Mouse (Mus musculus): Measurements from ENCODE around the gene Arhgap23. TPM values are rescaled to one million over a fixed set of nuclear protein-coding genes. Genes with fewer than 3 reads are reported as not detected.

Gene Arhgap23
- polyA plus RNA-seq, 1 experiment from 2014 or later = 7.8 TPM

DNA sequence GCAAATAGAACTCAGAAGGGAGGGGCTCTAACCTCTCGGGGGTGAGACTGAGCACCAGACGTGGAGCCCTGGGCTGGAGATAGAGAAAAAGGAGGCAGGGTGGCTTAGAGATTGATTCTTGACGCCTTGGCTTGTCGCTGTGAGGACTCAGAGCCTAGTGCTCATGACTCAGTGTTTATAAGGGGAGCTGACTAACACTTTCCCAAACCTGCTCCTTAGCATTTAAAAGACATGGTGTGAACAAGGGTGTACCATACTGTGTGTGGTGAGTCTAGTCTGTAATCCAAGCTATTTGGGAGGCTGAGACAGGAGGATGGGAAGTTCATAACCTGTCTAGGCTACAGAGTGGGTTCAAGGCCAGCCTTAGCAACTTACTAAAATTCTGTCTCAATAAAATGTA, 41.8 kb downstream of the Arhgap23 start:
- ATAC-seq (ENCODE audit: low FRiP score, low TSS enrichment) (no peak), DNase-seq (no peak)
- peaks cover 87% of the 10 kb centered on the region for H3K36me3 ChIP-seq (ENCODE audit: control insufficient read depth, insufficient read depth, low read length)
- 78% methylated on average over 4 of the region's 4 CpGs for WGBS
- H3K4me2 ChIP-seq (ENCODE audit: low read length) = no peak overlapping the region
- H3K4me1 ChIP-seq (ENCODE audit: control insufficient read depth, insufficient read depth, low read length) = peaks cover 12% of the 10 kb centered on the region
- H3K27me3 ChIP-seq (ENCODE audit: control insufficient read depth, insufficient read depth, low read length) = no peaks in the 10 kb centered on the region
- H3K9me3 ChIP-seq (ENCODE audit: control insufficient read depth, low read length) = no peaks in the 10 kb centered on the region
- H3K4me3 ChIP-seq (replicated peaks; ENCODE audit: low read depth, low read length) = no peak overlapping the region
- H3K9ac ChIP-seq (replicated peaks; ENCODE audit: low read length) = no peak overlapping the region
- H3K27ac ChIP-seq (replicated peaks; ENCODE audit: low read depth, low read length) = no peak overlapping the region

DNA sequence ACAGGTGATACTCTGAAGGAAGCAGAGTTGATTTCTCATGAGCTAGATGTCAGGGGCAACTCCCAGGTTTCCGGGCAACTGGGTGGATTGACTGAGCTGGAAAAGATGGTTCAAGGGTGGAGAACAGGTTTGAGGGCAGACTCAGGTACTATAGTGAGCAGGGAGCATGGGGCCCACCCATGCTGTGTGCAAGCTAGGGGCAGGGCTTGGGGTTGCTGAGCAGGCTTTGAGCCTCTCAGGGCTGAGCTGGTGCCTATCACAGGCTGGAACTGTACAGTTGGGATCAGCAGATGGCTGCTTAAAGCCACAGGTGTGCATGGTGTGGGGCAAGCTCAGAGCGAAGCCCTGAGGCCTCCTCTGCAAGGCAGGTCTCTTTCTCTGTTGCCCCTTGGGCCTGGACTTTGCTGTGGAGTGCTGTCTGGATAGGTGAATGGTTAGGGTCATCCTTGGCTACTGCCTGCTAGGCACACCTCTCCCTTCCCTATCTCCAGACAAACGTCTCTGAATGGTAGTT, 46.0 kb downstream of the Arhgap23 start:
- ATAC-seq (ENCODE audit: low FRiP score, low TSS enrichment) (no peak), DNase-seq (no peak)
- whole genome bisulfite sequencing = 91% methylated on average over 3 of the region's 3 CpGs
- peaks cover 88% of the 10 kb centered on the region for H3K36me3 ChIP-seq (ENCODE audit: control insufficient read depth, insufficient read depth, low read length)
- no peak overlapping the region for H3K27ac ChIP-seq (replicated peaks; ENCODE audit: low read depth, low read length)
- H3K4me2 ChIP-seq (ENCODE audit: low read length) = no peak overlapping the region
- no peaks in the 10 kb centered on the region for H3K27me3 ChIP-seq (ENCODE audit: control insufficient read depth, insufficient read depth, low read length)
- H3K9me3 ChIP-seq (ENCODE audit: control insufficient read depth, low read length) = no peaks in the 10 kb centered on the region
- no peak overlapping the region for H3K9ac ChIP-seq (replicated peaks; ENCODE audit: low read length)
- no peak overlapping the region for H3K4me3 ChIP-seq (replicated peaks; ENCODE audit: low read depth, low read length)
- no peaks in the 10 kb centered on the region for H3K4me1 ChIP-seq (ENCODE audit: control insufficient read depth, insufficient read depth, low read length)

DNA sequence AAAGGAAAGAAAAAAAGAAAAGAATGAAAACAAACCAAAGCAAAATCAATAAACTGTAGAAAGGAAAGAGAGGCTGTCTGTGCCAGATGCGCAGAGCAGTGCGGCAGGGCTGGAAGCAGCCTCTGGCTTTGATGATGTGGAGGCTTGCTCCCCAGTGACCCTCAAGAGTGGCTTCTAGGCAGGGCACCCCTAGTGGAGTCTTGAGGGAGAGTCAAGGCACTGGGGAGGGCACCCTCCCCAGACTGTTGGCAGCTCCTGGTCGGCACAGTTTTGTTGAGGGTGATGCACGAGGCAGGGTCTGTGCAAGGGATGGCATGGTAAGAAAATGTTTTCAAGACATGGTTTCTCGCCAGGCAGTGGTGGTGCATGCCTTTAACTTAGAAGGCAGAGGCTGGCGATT, 47.2 kb downstream of the Arhgap23 start:
- Histone ChIP-seq H3K27ac (replicated peaks; ENCODE audit: low read depth, low read length) (no peak overlapping the region), H3K27me3 (ENCODE audit: control insufficient read depth, insufficient read depth, low read length) (no peaks in the 10 kb centered on the region), H3K4me2 (ENCODE audit: low read length) (no peak overlapping the region), H3K4me1 (ENCODE audit: control insufficient read depth, insufficient read depth, low read length) (no peaks in the 10 kb centered on the region), H3K4me3 (replicated peaks; ENCODE audit: low read depth, low read length) (no peak overlapping the region), H3K9me3 (ENCODE audit: control insufficient read depth, low read length) (no peaks in the 10 kb centered on the region), H3K9ac (replicated peaks; ENCODE audit: low read length) (no peak overlapping the region), H3K36me3 (ENCODE audit: control insufficient read depth, insufficient read depth, low read length) (peaks cover 88% of the 10 kb centered on the region)
- WGBS = 89% methylated on average over 6 of the region's 6 CpGs
- no peak for DNase-seq
- no peak for ATAC-seq (ENCODE audit: low FRiP score, low TSS enrichment)

DNA sequence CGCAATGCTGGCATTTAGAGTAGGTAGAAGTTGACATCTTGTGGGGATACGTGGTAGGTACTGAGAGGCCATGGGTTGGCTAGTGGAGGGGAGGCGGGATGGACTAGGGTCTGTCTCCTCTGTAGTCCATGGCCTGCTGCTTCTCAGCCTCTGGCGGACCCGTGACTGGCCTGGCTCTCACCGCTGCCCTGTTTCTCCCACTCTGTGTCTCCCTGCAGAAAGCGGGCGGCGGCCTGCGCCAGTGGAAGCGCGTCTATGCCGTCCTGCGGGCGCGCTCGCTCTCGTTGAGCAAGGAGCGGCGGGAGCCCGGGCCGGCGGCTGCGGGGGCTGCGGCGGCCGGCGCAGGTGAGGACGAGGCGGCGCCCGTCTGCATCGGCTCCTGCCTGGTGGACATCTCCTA, 47.8 kb downstream of the Arhgap23 start:
- ATAC-seq (ENCODE audit: low FRiP score, low TSS enrichment) (no peak), DNase-seq (peak; percentile 10)
- WGBS = 27% methylated on average over 33 of the region's 33 CpGs
- Histone ChIP-seq H3K9ac (replicated peaks; ENCODE audit: low read length) (no peak overlapping the region), H3K36me3 (ENCODE audit: control insufficient read depth, insufficient read depth, low read length) (peaks cover 81% of the 10 kb centered on the region), H3K4me3 (replicated peaks; ENCODE audit: low read depth, low read length) (no peak overlapping the region), H3K9me3 (ENCODE audit: control insufficient read depth, low read length) (no peaks in the 10 kb centered on the region), H3K4me1 (ENCODE audit: control insufficient read depth, insufficient read depth, low read length) (no peaks in the 10 kb centered on the region), H3K27me3 (ENCODE audit: control insufficient read depth, insufficient read depth, low read length) (no peaks in the 10 kb centered on the region), H3K4me2 (ENCODE audit: low read length) (no peak overlapping the region), H3K27ac (replicated peaks; ENCODE audit: low read depth, low read length) (no peak overlapping the region)

DNA sequence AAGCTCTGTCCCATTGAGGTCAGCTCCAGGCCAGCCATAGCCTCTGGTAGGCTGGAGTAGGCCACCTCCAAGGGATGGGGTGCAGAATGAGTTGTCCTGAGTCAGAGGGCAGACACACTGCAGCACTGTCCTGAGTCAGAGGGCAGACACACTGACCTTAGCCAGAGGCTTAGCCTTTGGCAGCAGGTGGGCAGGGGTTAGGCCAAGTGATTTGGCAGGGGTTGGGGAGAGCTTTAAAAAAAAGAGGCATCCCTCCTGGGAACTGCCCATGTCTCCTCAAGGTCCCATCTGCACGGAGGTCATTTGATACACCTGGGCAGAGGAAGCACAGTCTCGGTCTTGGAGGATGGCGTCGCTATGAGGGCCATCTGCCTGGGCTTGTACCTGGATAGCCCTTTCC, 48.7 kb downstream of the Arhgap23 start:
- Histone ChIP-seq H3K36me3 (ENCODE audit: control insufficient read depth, insufficient read depth, low read length) (peaks cover 83% of the 10 kb centered on the region), H3K9me3 (ENCODE audit: control insufficient read depth, low read length) (no peaks in the 10 kb centered on the region), H3K9ac (replicated peaks; ENCODE audit: low read length) (no peak overlapping the region), H3K4me2 (ENCODE audit: low read length) (no peak overlapping the region), H3K4me1 (ENCODE audit: control insufficient read depth, insufficient read depth, low read length) (no peaks in the 10 kb centered on the region), H3K27ac (replicated peaks; ENCODE audit: low read depth, low read length) (no peak overlapping the region), H3K4me3 (replicated peaks; ENCODE audit: low read depth, low read length) (no peak overlapping the region), H3K27me3 (ENCODE audit: control insufficient read depth, insufficient read depth, low read length) (no peaks in the 10 kb centered on the region)
- DNase-seq (no peak), ATAC-seq (ENCODE audit: low FRiP score, low TSS enrichment) (no peak)
- WGBS = 86% methylated on average over 4 of the region's 4 CpGs

DNA sequence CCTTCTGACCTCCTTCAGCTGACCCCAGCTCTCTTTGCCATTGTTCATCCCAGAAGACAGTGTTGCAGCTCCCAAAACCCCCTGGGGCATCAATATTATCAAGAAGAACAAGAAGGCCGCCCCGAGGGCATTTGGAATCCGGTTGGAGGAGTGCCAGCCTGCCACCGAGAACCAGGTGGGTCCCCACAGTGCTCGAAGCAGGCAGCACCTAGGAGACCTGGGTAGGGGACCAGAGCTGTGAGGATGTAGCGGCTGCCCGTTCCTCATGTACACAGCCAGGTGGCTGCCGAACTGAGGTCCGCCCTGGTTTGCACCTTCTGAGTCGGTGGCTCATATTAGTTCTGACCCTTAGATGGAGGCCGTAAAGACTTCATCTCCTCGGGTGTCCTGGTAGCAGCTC, 50.6 kb downstream of the Arhgap23 start:
- H3K36me3 ChIP-seq (ENCODE audit: control insufficient read depth, insufficient read depth, low read length) = peaks cover 83% of the 10 kb centered on the region
- no peak overlapping the region for H3K4me3 ChIP-seq (replicated peaks; ENCODE audit: low read depth, low read length)
- H3K4me1 ChIP-seq (ENCODE audit: control insufficient read depth, insufficient read depth, low read length) = no peaks in the 10 kb centered on the region
- H3K4me2 ChIP-seq (ENCODE audit: low read length) = no peak overlapping the region
- H3K27me3 ChIP-seq (ENCODE audit: control insufficient read depth, insufficient read depth, low read length) = no peaks in the 10 kb centered on the region
- no peaks in the 10 kb centered on the region for H3K9me3 ChIP-seq (ENCODE audit: control insufficient read depth, low read length)
- DNase-seq = no peak
- no peak overlapping the region for H3K27ac ChIP-seq (replicated peaks; ENCODE audit: low read depth, low read length)
- WGBS = 78% methylated on average over 12 of the region's 12 CpGs
- H3K9ac ChIP-seq (replicated peaks; ENCODE audit: low read length) = no peak overlapping the region
- ATAC-seq (ENCODE audit: low FRiP score, low TSS enrichment) = no peak

DNA sequence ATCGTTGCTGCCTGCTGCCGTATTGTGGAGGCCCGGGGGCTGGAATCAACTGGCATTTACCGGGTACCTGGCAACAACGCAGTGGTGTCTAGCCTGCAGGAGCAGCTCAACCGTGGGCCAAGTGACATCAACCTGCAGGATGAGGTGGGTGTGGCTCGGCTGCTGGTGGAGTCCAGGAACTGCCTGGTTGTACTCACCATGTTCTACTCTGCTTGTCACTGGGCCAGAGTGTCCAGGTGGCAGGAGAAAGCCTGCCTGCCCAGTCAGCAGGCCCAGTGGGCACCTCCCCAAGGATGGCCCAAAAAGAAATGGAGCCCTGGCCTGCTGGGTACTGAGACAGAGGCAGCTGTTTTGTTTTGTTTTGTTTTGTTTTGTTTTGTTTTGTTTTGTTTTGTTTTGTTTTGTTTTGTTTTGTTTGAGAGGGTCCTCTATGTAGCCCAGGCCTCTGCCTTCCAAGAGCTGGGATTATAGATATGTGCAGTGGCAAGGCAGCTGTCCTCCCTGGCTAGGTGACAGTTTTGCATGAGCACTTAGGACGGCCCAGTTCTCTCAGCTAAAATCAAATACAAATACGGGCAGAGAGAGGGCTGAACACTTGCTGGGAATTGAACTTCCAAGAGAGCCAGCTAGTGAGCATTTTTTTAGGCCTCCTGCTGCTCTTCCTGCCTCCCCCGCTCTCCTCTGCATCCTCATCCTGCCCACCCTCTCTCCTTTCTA, 51.3 kb downstream of the Arhgap23 start:
- WGBS = 80% methylated on average over 10 of the region's 10 CpGs
- Histone ChIP-seq H3K27ac (replicated peaks; ENCODE audit: low read depth, low read length) (no peak overlapping the region), H3K9me3 (ENCODE audit: control insufficient read depth, low read length) (no peaks in the 10 kb centered on the region), H3K9ac (replicated peaks; ENCODE audit: low read length) (0 out of 2 replicates have a peak overlapping the region, but pooled peaks have one; percentile 20), H3K4me2 (ENCODE audit: low read length) (no peak overlapping the region), H3K36me3 (ENCODE audit: control insufficient read depth, insufficient read depth, low read length) (peaks cover 83% of the 10 kb centered on the region), H3K4me3 (replicated peaks; ENCODE audit: low read depth, low read length) (no peak overlapping the region), H3K4me1 (ENCODE audit: control insufficient read depth, insufficient read depth, low read length) (no peaks in the 10 kb centered on the region), H3K27me3 (ENCODE audit: control insufficient read depth, insufficient read depth, low read length) (no peaks in the 10 kb centered on the region)
- ATAC-seq (ENCODE audit: low FRiP score, low TSS enrichment) = no peak
- DNase-seq = no peak

DNA sequence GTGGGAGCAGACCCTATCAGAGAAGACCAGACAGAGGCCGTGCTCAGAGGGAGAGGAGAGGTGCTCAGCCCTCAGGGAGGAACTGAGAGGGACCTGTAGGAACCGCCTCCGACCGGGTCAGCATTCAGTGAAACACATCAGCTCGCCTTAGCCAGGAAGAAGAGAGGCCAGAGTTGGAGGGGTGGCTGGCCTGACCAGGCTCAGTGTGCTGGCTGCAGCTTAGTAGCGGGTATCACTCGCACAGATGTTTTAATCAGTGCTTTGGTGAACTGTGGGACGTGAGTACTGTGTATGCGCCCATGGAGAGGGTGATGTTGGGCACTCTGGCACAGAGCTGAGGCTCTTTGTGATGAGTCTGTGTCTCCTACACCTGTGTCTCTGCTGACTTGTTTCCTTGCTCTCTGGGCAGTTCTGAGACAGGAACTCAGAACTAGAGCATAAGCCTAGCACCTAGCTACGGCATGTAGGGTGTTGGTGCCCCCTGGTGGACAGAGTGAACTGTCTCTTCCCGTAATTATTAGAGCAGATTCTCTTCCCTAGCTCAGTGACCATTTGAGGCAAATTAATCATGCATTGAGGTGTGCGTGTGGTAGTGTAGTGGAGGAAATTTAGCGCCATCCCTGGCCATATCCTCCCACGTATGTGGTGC, 53.4 kb downstream of the Arhgap23 start:
- DNase-seq (peak; percentile 96), ATAC-seq (ENCODE audit: low FRiP score, low TSS enrichment) (no peak; the same call in 1 of the 2 replicates)
- Histone ChIP-seq H3K4me1 (ENCODE audit: control insufficient read depth, insufficient read depth, low read length) (no peaks in the 10 kb centered on the region), H3K9ac (replicated peaks; ENCODE audit: low read length) (no peak overlapping the region), H3K27me3 (ENCODE audit: control insufficient read depth, insufficient read depth, low read length) (no peaks in the 10 kb centered on the region), H3K27ac (replicated peaks; ENCODE audit: low read depth, low read length) (no peak overlapping the region), H3K4me3 (replicated peaks; ENCODE audit: low read depth, low read length) (no peak overlapping the region), H3K9me3 (ENCODE audit: control insufficient read depth, low read length) (no peaks in the 10 kb centered on the region), H3K4me2 (ENCODE audit: low read length) (no peak overlapping the region), H3K36me3 (ENCODE audit: control insufficient read depth, insufficient read depth, low read length) (peaks cover 77% of the 10 kb centered on the region)
- 39% methylated on average over 14 of the region's 14 CpGs for WGBS

DNA sequence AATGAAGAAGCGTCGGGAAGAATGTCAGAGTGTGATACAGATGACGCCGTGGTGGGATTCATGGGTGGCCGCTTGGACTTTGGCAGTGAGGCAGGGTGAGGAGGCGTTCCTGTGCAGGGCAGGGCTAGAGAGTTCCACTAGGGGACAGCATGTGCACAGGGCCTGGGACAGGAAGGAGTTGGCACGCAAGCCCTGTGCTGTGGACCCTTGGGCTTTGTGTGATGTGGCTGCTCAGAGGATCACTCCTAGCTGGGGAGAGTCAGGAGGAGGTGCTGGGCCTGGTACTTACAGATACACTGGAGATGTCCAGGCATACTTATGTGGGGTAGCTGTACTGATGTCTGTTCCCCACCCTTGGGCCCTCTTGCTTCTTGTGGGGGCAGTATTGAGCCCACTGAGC, 54.5 kb downstream of the Arhgap23 start:
- WGBS = 85% methylated on average over 7 of the region's 7 CpGs
- no peak for ATAC-seq (ENCODE audit: low FRiP score, low TSS enrichment)

More for the DNA sequence above, 54.5 kb downstream of the Arhgap23 start:
- no peak overlapping the region for H3K27ac ChIP-seq (replicated peaks; ENCODE audit: low read depth, low read length)
- no peak overlapping the region for H3K4me3 ChIP-seq (replicated peaks; ENCODE audit: low read depth, low read length)
- no peak for DNase-seq
- no peaks in the 10 kb centered on the region for H3K9me3 ChIP-seq (ENCODE audit: control insufficient read depth, low read length)
- no peak overlapping the region for H3K9ac ChIP-seq (replicated peaks; ENCODE audit: low read length)
- H3K4me1 ChIP-seq (ENCODE audit: control insufficient read depth, insufficient read depth, low read length) = no peaks in the 10 kb centered on the region
- H3K27me3 ChIP-seq (ENCODE audit: control insufficient read depth, insufficient read depth, low read length) = no peaks in the 10 kb centered on the region
- peaks cover 67% of the 10 kb centered on the region for H3K36me3 ChIP-seq (ENCODE audit: control insufficient read depth, insufficient read depth, low read length)
- no peak overlapping the region for H3K4me2 ChIP-seq (ENCODE audit: low read length)

Measured in midbrain, embryonic 14.5 days (tissue).